Mouse (Mus musculus): ENCODE results near the gene Wwc1. TPM values are rescaled to one million over a fixed set of nuclear protein-coding genes. Genes with fewer than 3 reads are reported as not detected.

The Wwc1 gene
- total RNA-seq, 2 experiments from 2014 or later: 1.3 to 1.5 TPM

DNA sequence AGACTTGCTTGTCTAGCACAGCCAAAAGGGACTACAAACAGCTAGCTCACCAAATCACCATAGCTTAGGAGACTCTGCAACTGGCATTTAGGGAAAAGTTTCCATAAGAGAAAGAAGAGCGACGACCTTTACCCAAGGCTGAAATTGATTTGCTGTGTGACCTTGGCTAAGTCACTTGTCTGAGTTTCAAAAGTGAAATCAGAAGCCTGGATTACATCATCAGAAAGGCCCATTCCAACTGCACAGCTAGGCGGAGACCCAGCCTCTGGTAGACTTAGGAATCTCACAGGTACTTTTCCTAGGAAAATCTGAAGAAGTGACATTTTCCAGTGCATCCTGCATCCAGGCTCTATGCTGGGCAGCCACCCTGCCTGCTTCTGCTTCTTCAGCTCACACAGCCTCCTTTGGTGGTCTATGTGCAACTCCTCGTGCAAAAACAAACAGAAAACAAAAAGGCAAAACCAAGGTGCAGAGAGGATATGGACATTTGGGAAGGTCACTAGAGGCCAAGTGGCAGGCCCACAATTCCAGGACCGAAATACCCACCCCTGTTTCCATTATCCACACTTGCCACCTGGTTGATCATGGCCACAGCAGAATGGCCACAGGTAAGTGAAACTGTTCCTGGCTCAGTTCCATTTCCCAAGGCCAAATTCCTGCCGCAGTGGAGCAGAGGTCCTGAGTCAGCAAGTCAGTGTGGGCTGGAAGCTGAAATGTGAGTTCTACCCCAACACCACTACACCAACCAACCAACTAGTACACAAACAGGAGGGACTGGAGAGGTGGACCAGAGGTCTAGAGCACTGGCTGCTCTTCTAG lies 5.5 kb downstream of the Wwc1 start:
- DNase-seq (ENCODE audit: low spot score): no peak
- intact Hi-C loops (cut with DNase I): no loop called here

DNA sequence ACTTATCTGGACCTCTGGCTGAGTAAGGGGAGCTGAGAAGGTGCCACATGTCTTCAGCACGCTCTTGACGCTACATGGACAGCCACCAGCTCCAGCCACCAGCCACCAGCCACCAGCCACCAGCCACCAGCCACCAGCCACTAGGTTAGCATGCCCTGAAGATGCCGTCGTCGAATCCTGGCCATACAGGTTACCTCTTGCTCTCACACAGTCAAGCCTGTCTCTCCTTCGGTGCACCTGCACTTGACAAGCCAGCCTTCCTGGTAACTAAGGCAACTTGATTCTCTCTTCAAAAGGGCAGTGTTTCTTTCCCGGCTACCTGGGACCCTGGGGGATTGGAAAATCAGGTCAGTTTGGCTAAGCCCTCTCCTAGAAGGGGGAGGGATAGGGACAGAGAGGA lies 7.2 kb downstream of the Wwc1 start:
- intact Hi-C loops (cut with DNase I): no loop called here
- no peak for DNase-seq (ENCODE audit: low spot score)

DNA sequence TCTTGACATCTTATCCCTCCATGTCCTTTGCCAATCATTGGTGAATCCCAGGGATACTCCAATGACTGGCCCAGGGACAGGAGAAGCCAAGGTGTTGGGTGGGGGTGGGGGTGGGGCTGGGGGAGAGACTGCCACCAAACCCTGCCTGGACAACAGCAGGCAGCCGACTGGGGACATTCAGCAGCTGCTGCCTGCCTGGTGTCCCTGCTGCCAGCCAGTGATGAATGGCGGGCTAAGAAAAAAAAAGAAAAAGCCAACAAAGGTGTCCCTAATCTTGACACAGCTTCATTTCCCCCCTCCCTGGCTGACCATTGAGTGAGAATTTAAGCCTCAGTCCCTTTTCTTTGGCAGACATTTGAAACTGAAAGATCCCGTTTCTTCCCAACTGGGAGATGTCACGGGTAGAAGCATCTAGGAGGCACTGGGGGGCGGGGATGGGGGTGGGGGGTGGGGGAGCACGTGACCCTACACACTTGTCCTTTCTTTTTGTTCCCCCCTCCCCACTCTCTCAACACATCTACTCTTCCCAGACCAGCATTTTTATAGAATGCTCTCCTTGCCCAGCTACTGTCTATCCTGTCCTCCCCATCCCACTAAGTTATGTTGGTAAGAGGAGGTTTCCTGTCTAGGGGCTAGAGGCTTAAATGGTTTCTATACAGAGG lies 7.9 kb downstream of the Wwc1 start:
- no peak for DNase-seq (ENCODE audit: low spot score)
- intact Hi-C loops (cut with DNase I): no loop called here

DNA sequence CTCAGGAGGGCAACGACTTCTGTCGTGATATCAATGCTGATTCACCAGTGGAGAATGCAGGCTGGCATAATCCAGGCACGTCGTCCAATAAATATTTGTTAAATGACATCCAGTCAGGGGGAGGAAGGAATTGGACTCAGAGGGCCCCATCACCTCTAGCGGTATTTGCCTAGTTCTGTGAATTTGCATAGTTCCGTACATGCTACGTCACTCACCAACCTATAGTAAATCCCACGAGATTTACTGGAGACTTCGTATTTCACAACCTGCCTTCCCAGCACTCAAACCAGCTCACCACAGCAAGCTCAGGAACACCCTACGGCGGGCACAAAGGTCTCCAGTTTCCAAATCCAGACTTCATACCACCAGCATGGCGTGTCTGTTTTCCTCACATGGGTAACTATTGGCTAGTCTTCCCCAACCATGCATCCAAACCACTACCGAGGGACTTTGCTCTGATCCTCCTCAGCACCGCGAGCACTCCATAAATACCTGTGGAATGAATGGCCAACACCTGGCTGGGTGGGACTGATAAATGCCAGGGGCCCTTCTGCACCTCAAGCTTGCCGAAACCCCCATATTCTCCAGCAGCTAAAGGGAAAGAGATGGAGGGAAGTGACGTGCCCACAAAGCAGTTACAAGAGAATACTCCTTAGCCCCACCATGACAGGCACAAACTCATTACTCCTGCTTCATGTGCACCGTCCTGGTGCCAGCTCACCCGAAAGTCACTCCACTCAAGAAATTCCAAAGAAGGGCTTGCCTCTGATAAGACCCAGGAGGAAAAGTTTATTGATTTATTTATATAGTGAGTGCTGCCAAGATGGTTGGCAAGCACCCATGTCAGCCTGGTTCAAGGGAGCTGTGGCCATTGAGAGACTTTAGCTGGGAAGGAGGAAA lies 9.3 kb downstream of the Wwc1 start:
- no peak for DNase-seq (ENCODE audit: low spot score)
- intact Hi-C loops (cut with DNase I): no loop called here

DNA sequence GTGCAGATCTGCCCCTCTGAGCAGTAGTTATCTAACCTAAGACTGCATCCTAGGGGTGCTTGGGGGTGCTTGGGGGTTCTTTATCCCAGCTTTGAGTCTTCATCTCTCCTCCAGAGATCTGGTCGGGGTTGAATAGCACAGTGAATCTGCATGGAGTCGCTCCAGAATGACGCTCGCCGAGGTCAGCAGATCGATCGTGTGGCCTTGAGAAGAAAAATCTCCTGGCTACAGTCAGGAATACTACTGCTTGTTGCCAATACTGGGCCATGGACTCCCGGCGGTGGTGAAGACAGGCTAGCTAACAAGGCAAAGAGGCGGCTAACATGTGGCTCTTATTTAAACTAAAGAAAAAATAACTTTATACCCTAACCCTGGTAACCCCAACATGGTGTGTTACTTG lies 12.0 kb downstream of the Wwc1 start:
- intact Hi-C loops (cut with DNase I): no loop called here
- DNase-seq (ENCODE audit: low spot score): no peak

DNA sequence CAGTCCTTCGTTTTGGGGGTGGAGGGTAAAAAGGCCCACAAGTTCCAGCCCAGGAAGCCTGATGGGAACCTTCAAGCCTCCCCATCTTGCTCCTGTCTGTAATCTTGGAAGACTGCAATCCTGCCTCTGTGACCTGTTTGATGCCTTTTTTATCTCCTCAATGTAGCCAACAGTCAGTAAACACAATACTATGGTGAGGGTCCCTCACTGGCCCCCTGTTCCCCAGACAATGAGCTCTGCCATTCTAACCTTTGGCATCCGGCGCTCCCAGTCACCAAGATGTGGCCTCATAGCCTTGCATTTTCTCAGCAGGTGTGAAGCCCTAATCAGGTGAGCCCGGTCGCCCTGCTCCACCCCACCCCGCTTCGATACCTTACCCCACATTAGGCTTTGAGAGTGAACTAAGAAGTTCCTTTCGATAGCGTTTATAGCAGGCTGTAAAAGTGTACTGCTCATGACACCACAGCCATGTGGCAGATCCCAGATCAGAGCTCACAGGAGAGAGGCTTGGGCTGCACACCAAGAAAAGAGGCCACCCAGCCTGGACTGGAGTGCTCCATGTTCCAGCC lies 16.3 kb downstream of the Wwc1 start:
- intact Hi-C loops (cut with DNase I): no loop called here
- DNase-seq (ENCODE audit: low spot score): no peak

DNA sequence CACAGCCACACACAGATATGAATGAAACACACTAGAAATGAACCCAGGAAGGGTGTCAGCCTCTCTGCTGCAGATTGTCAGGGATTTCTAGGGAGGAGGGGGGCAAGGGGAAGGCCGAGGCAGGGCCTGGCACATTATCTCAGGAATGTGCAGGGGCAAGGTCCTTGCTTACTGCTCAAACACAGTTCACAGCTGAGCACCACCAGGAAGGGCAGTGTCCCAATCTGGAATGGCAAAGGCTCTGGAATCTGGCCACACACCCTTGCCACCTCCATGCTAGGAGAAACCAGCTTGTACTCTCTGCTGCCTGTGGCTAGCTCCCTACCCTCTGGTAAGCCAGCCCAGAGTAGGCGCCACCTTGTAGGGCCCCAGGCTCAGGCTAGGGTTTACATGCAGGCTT lies 16.8 kb downstream of the Wwc1 start:
- DNase-seq (ENCODE audit: low spot score): no peak
- intact Hi-C loops (cut with DNase I): no loop called here

DNA sequence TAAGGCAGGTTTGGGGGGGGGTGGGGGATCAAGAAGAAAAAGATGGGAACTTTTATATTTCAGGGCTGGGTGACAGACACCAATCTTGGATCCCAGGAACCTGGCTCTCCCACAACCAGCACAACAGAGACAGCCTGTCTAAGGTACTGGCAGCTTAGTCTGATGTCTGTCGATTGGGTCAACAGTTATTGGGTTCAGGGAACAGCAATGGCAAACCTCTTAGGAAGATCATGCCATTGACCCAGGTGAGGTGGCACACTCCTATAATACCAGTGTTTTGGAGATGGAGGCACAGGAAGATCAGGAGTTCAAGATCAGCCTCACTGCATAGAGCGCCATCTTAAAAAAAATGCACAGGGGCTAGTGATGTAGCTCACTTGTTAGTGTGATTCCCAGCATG lies 17.9 kb downstream of the Wwc1 start:
- DNase-seq (ENCODE audit: low spot score): no peak
- intact Hi-C loops (cut with DNase I): no loop called here

DNA sequence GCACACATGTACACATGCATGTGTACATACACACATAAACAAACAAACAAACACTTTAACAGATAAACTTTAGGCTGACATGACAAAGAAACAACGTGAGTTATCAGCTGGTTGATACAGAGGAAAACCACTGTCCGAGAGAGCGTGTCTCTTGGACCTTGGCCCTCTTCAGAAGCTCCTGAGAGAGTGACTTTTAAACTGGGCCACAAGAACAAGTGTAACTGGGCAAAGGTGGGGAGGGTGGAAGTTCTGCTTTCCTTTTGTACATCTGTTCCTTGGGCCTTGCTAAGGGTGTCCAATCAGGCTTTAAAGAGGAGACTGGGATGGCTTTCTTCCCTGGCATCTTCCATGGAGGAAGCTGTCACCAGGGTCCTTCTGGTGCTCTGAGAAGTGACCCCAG lies 21.1 kb downstream of the Wwc1 start:
- intact Hi-C loops (cut with DNase I): no loop called here
- no peak for DNase-seq (ENCODE audit: low spot score)

DNA sequence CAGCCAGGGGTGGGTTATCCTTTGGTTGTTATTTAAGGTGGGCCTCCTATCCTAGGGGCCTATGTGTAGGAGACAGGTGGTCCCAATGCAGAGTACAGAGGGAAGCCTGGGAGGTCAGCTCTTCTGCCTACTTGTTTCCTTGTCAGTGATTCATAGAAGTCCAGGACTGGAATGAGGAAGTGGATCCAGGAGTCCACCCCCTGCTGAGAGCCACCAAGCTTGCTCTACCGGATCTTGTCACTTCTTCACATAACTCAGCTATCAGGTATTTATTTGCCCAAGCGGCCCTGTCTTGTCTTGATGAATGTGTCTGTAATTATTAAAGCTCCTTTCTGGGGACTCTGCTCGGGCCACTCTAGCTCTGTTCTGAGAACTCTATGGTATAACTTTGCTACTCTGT lies 24.8 kb downstream of the Wwc1 start:
- intact Hi-C loops (cut with DNase I): no loop called here
- no peak for DNase-seq (ENCODE audit: low spot score)

DNA sequence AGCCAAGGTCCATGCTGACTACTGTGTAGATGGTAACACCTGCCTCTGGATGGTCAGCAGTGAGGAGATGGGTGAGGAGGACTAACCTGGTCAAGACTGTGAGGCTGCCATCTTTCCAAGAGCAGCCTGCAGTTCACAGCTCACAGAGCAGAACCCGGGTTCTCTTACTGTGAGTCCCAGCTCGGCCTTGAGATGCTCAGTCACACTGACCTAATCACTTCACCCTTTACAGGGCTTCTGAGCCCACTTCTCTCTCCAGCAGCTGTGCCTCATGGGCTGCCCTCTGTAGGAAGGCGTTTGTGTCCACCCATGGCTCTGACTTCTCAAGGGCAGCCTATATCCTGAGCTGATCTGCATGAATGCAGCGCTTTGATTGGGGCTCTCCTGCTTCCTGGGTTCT lies 27.1 kb downstream of the Wwc1 start:
- no peak for DNase-seq (ENCODE audit: low spot score)
- intact Hi-C loops (cut with DNase I): no loop called here

DNA sequence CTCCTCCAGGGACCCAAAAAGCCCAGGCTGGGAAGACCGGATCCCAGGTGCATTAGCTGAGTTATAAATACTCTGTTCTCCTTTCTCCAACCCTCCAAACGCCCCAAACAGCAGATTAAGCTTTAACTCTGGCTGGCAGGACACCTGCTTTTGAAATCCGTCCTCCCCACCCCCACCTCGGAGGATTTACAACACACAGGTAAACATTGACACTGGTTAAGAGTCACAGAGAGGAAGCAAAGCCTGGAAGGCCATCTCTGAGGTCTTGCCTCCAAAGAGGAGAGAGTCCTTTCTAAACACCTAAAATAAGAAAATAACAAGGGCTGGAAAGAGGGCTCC lies 28.6 kb downstream of the Wwc1 start:
- no peak for DNase-seq (ENCODE audit: low spot score)
- intact Hi-C loops (cut with DNase I): no loop called here

DNA sequence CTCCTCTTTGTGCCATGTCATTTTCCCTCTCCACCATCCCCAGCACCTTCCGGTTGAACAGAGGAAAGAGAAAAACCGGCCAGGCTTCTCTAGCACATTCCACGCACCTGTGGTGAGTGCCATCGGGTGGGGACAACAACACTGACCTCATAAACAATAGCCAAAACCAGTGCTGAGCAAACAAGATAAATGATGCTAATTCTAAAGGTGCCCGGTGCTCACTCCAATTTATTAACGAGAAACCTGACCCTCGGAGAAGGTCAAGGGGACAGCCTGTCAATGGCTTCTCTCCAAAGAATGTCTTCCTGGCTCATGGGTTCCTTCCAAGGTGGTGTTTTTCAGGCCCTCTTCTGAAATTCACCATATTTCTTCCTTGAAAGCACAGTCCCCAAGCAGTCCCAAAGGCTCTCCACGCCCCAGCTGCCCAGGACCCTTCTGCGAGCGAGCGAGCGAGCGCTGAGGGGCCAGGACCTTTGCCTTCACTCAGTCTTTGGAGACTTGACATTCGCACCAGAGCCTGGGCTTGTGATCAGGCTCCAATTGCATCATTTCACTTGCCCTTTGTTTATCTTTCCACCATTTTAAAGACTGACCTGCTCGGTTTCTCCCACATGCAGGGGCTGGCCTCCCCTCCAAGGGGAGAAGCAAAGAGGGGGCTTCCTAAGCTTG lies 29.1 kb downstream of the Wwc1 start:
- intact Hi-C loops (cut with DNase I): no loop called here
- no peak for DNase-seq (ENCODE audit: low spot score)

DNA sequence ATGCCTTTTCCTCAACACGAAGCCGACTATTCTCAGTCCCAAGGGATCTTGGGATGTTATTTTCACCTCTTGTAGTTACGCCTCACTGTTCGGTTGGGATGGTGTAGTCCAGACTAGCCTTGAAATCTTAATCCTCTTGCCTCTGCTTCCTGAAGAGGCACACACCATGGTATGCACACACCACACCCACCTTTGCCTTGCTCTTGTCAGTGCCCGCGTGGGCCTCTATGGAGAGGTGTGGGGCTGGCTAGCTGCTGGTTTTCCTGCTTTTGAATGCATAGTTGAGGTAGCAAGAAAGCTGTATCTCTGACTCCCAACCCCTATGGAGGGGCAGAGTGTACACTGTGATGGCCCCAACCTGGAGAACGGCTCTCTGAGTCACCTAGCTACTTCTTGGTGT lies 29.9 kb downstream of the Wwc1 start:
- intact Hi-C loops (cut with DNase I): no loop called here
- DNase-seq (ENCODE audit: low spot score): no peak

DNA sequence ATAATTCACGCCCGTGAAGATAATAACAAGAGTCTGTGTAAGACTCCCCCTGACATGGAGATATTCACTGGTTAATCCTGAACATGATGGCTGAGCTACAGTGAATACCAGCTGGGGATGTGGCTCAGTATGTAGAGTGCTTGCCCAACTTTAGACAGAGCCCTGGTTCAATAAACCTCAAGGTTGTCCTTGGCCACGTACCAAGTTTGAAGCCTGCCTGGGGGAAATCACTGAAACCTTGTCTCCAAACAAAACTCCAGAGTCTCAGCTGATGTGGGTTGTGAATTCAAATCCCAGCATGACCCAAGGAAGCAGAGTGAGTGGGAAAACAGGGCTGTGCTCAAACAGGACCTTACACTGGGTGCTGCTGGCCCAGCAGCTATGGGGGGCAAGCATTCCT lies 30.3 kb downstream of the Wwc1 start:
- no peak for DNase-seq (ENCODE audit: low spot score)
- intact Hi-C loops (cut with DNase I): no loop called here

DNA sequence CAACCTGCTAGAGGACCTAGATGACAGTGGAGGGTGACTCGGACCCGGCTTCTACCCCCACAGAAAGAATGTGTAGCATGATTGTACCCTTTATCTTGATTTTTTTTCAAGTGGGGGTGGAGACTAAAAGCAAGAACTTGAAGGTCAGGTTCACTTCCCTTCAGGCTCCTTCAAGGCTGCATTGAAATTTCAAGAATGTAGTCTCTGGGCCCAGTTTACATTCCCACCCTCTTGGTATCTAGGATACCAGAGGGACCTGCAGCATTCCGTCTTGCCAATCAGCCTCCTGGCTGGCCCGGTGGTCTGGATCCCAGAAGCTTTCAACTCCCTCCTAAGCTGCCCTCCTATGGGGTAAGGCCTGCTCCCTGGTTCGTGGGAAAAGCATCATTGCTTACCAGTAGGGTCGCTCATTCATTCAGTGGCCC lies 31.9 kb downstream of the Wwc1 start:
- intact Hi-C loops (cut with DNase I): no loop called here
- no peak for DNase-seq (ENCODE audit: low spot score)

DNA sequence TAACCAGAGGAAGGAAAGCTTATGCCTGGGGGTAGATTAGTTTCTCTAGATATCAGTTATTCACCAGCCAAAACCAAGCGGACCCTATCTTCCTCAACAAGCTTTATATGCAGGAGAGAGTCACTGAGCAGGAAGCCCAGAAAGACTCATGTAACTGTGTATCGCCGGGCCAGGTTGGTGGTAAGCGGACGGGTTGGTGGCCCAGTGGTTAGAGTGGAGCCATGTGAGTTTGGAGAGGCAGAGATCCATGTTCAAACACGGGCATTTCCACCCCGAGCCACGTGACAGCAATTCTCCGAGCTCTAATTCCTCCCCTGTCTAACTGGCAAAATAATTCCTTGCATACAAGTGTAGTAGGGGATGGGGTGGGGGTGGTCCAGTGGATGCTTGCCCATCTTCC lies 32.4 kb downstream of the Wwc1 start:
- no peak for DNase-seq (ENCODE audit: low spot score)
- intact Hi-C loops (cut with DNase I): no loop called here

DNA sequence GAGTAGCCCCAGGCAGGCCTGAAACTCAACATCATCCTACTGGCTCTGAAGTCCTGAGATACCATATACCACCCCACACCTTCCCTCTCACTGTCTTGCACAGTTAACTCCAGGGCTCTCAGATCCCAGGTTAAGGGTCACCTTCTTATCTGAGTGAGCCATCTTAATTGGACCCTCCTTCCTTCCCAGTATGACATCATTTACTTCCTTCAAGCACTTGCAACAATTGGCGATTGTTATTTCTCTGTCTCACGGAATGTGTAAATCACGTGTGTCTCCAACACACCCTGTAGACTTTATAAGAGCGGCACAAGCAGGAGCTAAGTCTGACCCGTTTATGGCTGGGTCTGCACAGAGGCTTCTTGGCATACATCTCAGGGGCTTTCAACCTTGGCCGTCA lies 35.1 kb downstream of the Wwc1 start:
- intact Hi-C loops (cut with DNase I): no loop called here
- DNase-seq (ENCODE audit: low spot score): no peak

DNA sequence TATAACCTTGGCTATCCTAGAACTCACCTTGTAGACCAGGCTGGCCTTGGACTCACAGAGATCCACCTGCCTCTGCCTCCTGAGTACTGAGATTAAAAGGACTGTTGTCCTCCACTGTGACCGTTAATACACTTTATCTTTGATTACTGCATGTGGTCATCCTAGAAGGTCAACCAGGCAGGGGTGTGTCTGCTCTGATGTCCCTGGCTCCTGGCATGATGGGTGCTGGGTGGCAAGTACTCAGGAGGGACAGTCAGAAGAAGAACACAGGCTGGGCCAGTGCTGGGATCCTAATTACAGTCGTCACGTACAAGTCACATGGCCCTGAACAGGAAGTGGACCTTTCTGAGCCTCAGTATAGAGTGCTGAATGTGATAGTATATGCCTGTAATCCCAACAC lies 38.7 kb downstream of the Wwc1 start:
- intact Hi-C loops (cut with DNase I): no loop called here
- DNase-seq (ENCODE audit: low spot score): no peak

DNA sequence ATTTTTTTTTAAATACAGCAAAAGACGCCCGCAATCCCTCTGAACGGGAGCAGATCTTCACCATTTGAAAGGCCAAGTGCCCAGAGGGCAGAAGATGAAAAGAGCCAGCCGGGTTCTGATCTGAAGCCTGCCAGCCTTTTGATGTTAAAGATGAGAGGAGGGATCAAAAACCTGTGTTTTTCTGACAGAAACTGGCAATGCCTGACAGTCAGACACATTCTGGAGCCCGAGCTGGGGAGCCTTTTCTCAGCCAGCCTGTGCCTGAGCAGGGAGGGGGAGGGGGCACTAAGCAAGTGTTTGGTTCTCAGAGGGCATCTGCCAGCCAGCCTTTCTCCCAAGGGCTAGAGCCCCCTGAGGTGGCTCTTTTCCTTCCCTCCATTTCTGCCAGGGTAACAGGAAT lies 39.3 kb downstream of the Wwc1 start:
- intact Hi-C loops (cut with DNase I): no loop called here
- DNase-seq (ENCODE audit: low spot score): no peak
